Mouse (Mus musculus) gastrocnemius, adult 18-20 months (tissue): ENCODE measurements at regions not wholly inside any gene's neighbourhood (a gene's known extent, or its start where the extent isn't known, plus 50 kb on each side); places are given as distances from the start of the nearest gene placed in this dataset.

Source experiments
- DNase-seq: peaks from one replicate; pipeline ENCODE4 v3.0.0; 2021; ENCODE audit warnings: low spot score

- no peak for DNase-seq
Measured at GRCm38 (mm10) chr15:27132761-27133160, 237.4 kb upstream of the Fbxl7 start.

- no peak for DNase-seq
Measured at GRCm38 (mm10) chr15:27137580-27137979, 242.2 kb upstream of the Fbxl7 start.

GRCm38 (mm10) chr15:27145860-27146259 lies 250.5 kb upstream of the Fbxl7 start:
- DNase-seq, result no peak

- no peak for DNase-seq
Measured at GRCm38 (mm10) chr15:27160986-27161385, 265.6 kb upstream of the Fbxl7 start.

GRCm38 (mm10) chr15:27167484-27167883 lies 272.1 kb upstream of the Fbxl7 start:
- no peak for DNase-seq

GRCm38 (mm10) chr15:27169846-27170245 lies 274.5 kb upstream of the Fbxl7 start:
- DNase-seq, result no peak

- DNase-seq, result no peak
Measured at GRCm38 (mm10) chr15:27173506-27173905, 278.1 kb upstream of the Fbxl7 start.

- DNase-seq, result no peak
Measured at GRCm38 (mm10) chr15:27178084-27178935, 282.9 kb upstream of the Fbxl7 start.

GRCm38 (mm10) chr15:27189699-27190098 lies 276.8 kb upstream of the Ank start:
- DNase-seq, result peak; percentile 31

- no peak for DNase-seq
Measured at GRCm38 (mm10) chr15:27201513-27201912, 265.0 kb upstream of the Ank start.

- DNase-seq, result no peak
Measured at GRCm38 (mm10) chr15:27204888-27205287, 261.6 kb upstream of the Ank start.

- no peak for DNase-seq
Measured at GRCm38 (mm10) chr15:27207446-27207845, 259.0 kb upstream of the Ank start.

- DNase-seq, result no peak
Measured at GRCm38 (mm10) chr15:27216387-27216786, 250.1 kb upstream of the Ank start.

- DNase-seq, result no peak
Measured at GRCm38 (mm10) chr15:27219126-27219738, 247.2 kb upstream of the Ank start.

GRCm38 (mm10) chr15:27223610-27224511 lies 242.6 kb upstream of the Ank start:
- no peak for DNase-seq

- DNase-seq, result no peak
Measured at GRCm38 (mm10) chr15:27224512-27224850, 242.0 kb upstream of the Ank start.

GRCm38 (mm10) chr15:27232804-27233203 lies 233.7 kb upstream of the Ank start:
- no peak for DNase-seq

GRCm38 (mm10) chr15:27234770-27235169 lies 231.7 kb upstream of the Ank start:
- DNase-seq, result peak; percentile 21

GRCm38 (mm10) chr15:27238301-27238700 lies 228.2 kb upstream of the Ank start:
- DNase-seq, result no peak

GRCm38 (mm10) chr15:27246302-27246701 lies 220.2 kb upstream of the Ank start:
- no peak for DNase-seq

- no peak for DNase-seq
Measured at GRCm38 (mm10) chr15:27258984-27259853, 207.3 kb upstream of the Ank start.
